Mouse (Mus musculus): ENCODE measurements at regions not wholly inside any gene's neighbourhood (a gene's known extent, or its start where the extent isn't known, plus 50 kb on each side); places are given as distances from the start of the nearest gene placed in this dataset.

- intact Hi-C loops (cut with DNase I; ENCODE audit: low total_unique reads) = no loop called here
- DNase-seq = no peak
Measured at GRCm38 (mm10) chr12:107120486-107121186, 367.8 kb upstream of the 3110018I06Rik start.

GRCm38 (mm10) chr12:107121990-107122389 is 366.4 kb upstream of the 3110018I06Rik start:
- intact Hi-C loops (cut with DNase I; ENCODE audit: low total_unique reads) = no loop called here
- DNase-seq = no peak

GRCm38 (mm10) chr12:107123661-107124060 is 364.8 kb upstream of the 3110018I06Rik start:
- no peak for DNase-seq
- intact Hi-C loops (cut with DNase I; ENCODE audit: low total_unique reads) = no loop called here

- intact Hi-C loops (cut with DNase I; ENCODE audit: low total_unique reads) = no loop called here
- no peak for DNase-seq
Measured at GRCm38 (mm10) chr12:107124263-107124885, 364.1 kb upstream of the 3110018I06Rik start.

GRCm38 (mm10) chr12:107125201-107125600 is 363.2 kb upstream of the 3110018I06Rik start:
- intact Hi-C loops (cut with DNase I; ENCODE audit: low total_unique reads) = no loop called here

GRCm38 (mm10) chr12:107126056-107126455 is 362.4 kb upstream of the 3110018I06Rik start:
- intact Hi-C loops (cut with DNase I; ENCODE audit: low total_unique reads) = no loop called here
- no peak for DNase-seq

More at GRCm38 (mm10) chr12:107125201-107125600, 363.2 kb upstream of the 3110018I06Rik start:
- no peak for DNase-seq

- no peak for DNase-seq
- intact Hi-C loops (cut with DNase I; ENCODE audit: low total_unique reads) = no loop called here
Measured at GRCm38 (mm10) chr12:107127591-107127990, 360.8 kb upstream of the 3110018I06Rik start.

GRCm38 (mm10) chr12:107129232-107129631 is 359.2 kb upstream of the 3110018I06Rik start:
- intact Hi-C loops (cut with DNase I; ENCODE audit: low total_unique reads) = no loop called here
- no peak for DNase-seq

- intact Hi-C loops (cut with DNase I; ENCODE audit: low total_unique reads) = no loop called here
- no peak for DNase-seq
Measured at GRCm38 (mm10) chr12:107131351-107131750, 357.1 kb upstream of the 3110018I06Rik start.

- intact Hi-C loops (cut with DNase I; ENCODE audit: low total_unique reads) = no loop called here
- no peak for DNase-seq
Measured at GRCm38 (mm10) chr12:107131841-107132240, 356.6 kb upstream of the 3110018I06Rik start.

GRCm38 (mm10) chr12:107132501-107132900 is 355.9 kb upstream of the 3110018I06Rik start:
- no peak for DNase-seq
- intact Hi-C loops (cut with DNase I; ENCODE audit: low total_unique reads) = no loop called here

- DNase-seq = no peak
- intact Hi-C loops (cut with DNase I; ENCODE audit: low total_unique reads) = no loop called here
Measured at GRCm38 (mm10) chr12:107134353-107134752, 354.1 kb upstream of the 3110018I06Rik start.

GRCm38 (mm10) chr12:107138677-107139400 is 349.6 kb upstream of the 3110018I06Rik start:
- intact Hi-C loops (cut with DNase I; ENCODE audit: low total_unique reads) = no loop called here
- DNase-seq = no peak

GRCm38 (mm10) chr12:107140957-107141595 is 347.4 kb upstream of the 3110018I06Rik start:
- DNase-seq = no peak
- intact Hi-C loops (cut with DNase I; ENCODE audit: low total_unique reads) = no loop called here

- intact Hi-C loops (cut with DNase I; ENCODE audit: low total_unique reads) = no loop called here
Measured at GRCm38 (mm10) chr12:107142226-107142625, 346.2 kb upstream of the 3110018I06Rik start.

GRCm38 (mm10) chr12:107146608-107147121 is 341.8 kb upstream of the 3110018I06Rik start:
- no peak for DNase-seq
- intact Hi-C loops (cut with DNase I; ENCODE audit: low total_unique reads) = no loop called here

More at GRCm38 (mm10) chr12:107142226-107142625, 346.2 kb upstream of the 3110018I06Rik start:
- DNase-seq = no peak

GRCm38 (mm10) chr12:107148451-107148850 is 340.0 kb upstream of the 3110018I06Rik start:
- no peak for DNase-seq
- intact Hi-C loops (cut with DNase I; ENCODE audit: low total_unique reads) = no loop called here

GRCm38 (mm10) chr12:107151089-107151488 is 337.3 kb upstream of the 3110018I06Rik start:
- no peak for DNase-seq
- intact Hi-C loops (cut with DNase I; ENCODE audit: low total_unique reads) = no loop called here

GRCm38 (mm10) chr12:107154668-107155067 is 333.8 kb upstream of the 3110018I06Rik start:
- intact Hi-C loops (cut with DNase I; ENCODE audit: low total_unique reads) = no loop called here
- DNase-seq = no peak

Measured in gastrocnemius, postnatal 14 days (tissue).